Mouse (Mus musculus): ENCODE measurements around the gene Erc2. TPM values are rescaled to one million over a fixed set of nuclear protein-coding genes. Genes with fewer than 3 reads are reported as not detected.

Erc2 gene
- total and polyA plus RNA-seq, 3 experiments: not detected

- Histone ChIP-seq H3K27ac (ENCODE audit: insufficient read depth, low read depth) (no peak overlapping the region), H3K9me3 (replicated peaks; ENCODE audit: low read length) (no peaks in the 10 kb centered on the region), H3K4me2 (ENCODE audit: insufficient read depth, low read depth, poor library complexity, severe bottlenecking) (no peak overlapping the region), H3K4me3 (replicated peaks in 1 of 3; ENCODE audit: low read depth in 2 of 3, low read length in 2 of 3, poor library complexity in 1 of 3) (no peak overlapping the region), H3K27me3 (replicated peaks) (no peaks in the 10 kb centered on the region), H3K9ac (ENCODE audit: insufficient read depth, low read depth) (no peak overlapping the region), H3K4me1 (ENCODE audit: control insufficient read depth in 1 of 2, insufficient read depth in 2 of 2) (no peaks in the 10 kb centered on the region), H3K36me3 (replicated peaks in 1 of 2; ENCODE audit: control insufficient read depth in 1 of 2, insufficient read depth in 1 of 2, low read length in 1 of 2) (no peaks in the 10 kb centered on the region), H3K79me2 (replicated peaks; ENCODE audit: control insufficient read depth, extremely low read depth, insufficient read depth, poor library complexity, severe bottlenecking) (no peaks in the 10 kb centered on the region)
- in situ Hi-C loops (cut with MboI; ENCODE audit: low pct_ligation_motif_present, low pct_unique_long_range_greater_than_20kb, low sequenced_read_pairs) (loop anchor here (25.0 kb wide), 2 partner anchors 1268 to 1618 kb away; no protein-coding TSS in a partner anchor), dilution Hi-C loops (cut with MboI; ENCODE audit: extremely low pct_ligation_motif_present, extremely low pct_unique_long_range_greater_than_20kb, low sequenced_read_pairs) (no loop called here)
- TF ChIP-seq PAX5 (IDR thresholded peaks at IDR 0.05; ENCODE audit: low read length): no peak
- no peak for TF ChIP-seq RCOR1 (conservative IDR thresholded peaks at IDR 0.05; ENCODE audit: low read depth, low read length)
- TF ChIP-seq UBTF (IDR thresholded peaks at IDR 0.05; ENCODE audit: low read depth, low read length): no peak
- no peak for TF ChIP-seq TCF12 (IDR thresholded peaks at IDR 0.05; ENCODE audit: low read depth, low read length)
- no peak for TF ChIP-seq E2F4 (IDR thresholded peaks at IDR 0.05; ENCODE audit: insufficient replicate concordance, low read depth, low read length)
- TF ChIP-seq HCFC1 (IDR thresholded peaks at IDR 0.05; ENCODE audit: low read depth, low read length): no peak
- no peak for TF ChIP-seq NRF1 (IDR thresholded peaks at IDR 0.05; ENCODE audit: low read depth, low read length)
- no peak for TF ChIP-seq MAZ (IDR thresholded peaks at IDR 0.05; ENCODE audit: low read depth, low read length)
- TF ChIP-seq SMC3 (IDR thresholded peaks at IDR 0.05; ENCODE audit: low read depth, low read length): no peak
- TF ChIP-seq GABPA (IDR thresholded peaks at IDR 0.05; ENCODE audit: insufficient replicate concordance, low read depth, low read length): no peak
- no peak for TF ChIP-seq USF2 (conservative IDR thresholded peaks at IDR 0.05; ENCODE audit: low read depth, low read length)
- TF ChIP-seq MAFK (IDR thresholded peaks at IDR 0.05; ENCODE audit: insufficient replicate concordance, low read length): no peak
- no peak for TF ChIP-seq KAT2A (IDR thresholded peaks at IDR 0.05; ENCODE audit: insufficient replicate concordance, low read length)
- TF ChIP-seq ZKSCAN1 (IDR thresholded peaks at IDR 0.05; ENCODE audit: borderline replicate concordance, low read depth, low read length): no peak
- no peak for DNase-seq (ENCODE audit: extremely low read depth)
Observed at GRCm38 (mm10) chr14:27818986-27819385, 196.8 kb downstream of the Erc2 start.

- Histone ChIP-seq H3K27ac (ENCODE audit: insufficient read depth, low read depth) (no peak overlapping the region), H3K4me3 (replicated peaks in 1 of 3; ENCODE audit: low read depth in 2 of 3, low read length in 2 of 3, poor library complexity in 1 of 3) (no peak overlapping the region), H3K4me2 (ENCODE audit: insufficient read depth, low read depth, poor library complexity, severe bottlenecking) (no peak overlapping the region), H3K9me3 (replicated peaks; ENCODE audit: low read length) (no peaks in the 10 kb centered on the region), H3K9ac (ENCODE audit: insufficient read depth, low read depth) (no peak overlapping the region), H3K79me2 (replicated peaks; ENCODE audit: control insufficient read depth, extremely low read depth, insufficient read depth, poor library complexity, severe bottlenecking) (no peaks in the 10 kb centered on the region), H3K4me1 (ENCODE audit: control insufficient read depth in 1 of 2, insufficient read depth in 2 of 2) (no peaks in the 10 kb centered on the region), H3K36me3 (replicated peaks in 1 of 2; ENCODE audit: control insufficient read depth in 1 of 2, insufficient read depth in 1 of 2, low read length in 1 of 2) (no peaks in the 10 kb centered on the region), H3K27me3 (replicated peaks) (no peaks in the 10 kb centered on the region)
- DNase-seq (ENCODE audit: extremely low read depth): no peak
- in situ Hi-C loops (cut with MboI; ENCODE audit: low pct_ligation_motif_present, low pct_unique_long_range_greater_than_20kb, low sequenced_read_pairs): loop anchor here (25.0 kb wide), 2 partner anchors 1266 to 1616 kb away; no protein-coding TSS in a partner anchor
- no peak for TF ChIP-seq CHD1 (IDR thresholded peaks at IDR 0.05; ENCODE audit: low read depth, low read length)
- no peak for TF ChIP-seq TBP (conservative IDR thresholded peaks at IDR 0.05; ENCODE audit: low read depth, low read length)
- TF ChIP-seq POLR2AphosphoS2 (IDR thresholded peaks at IDR 0.05; ENCODE audit: low read depth, low read length): no peak
- no peak for TF ChIP-seq RAD21 (IDR thresholded peaks at IDR 0.05; ENCODE audit: low read depth, low read length)
- dilution Hi-C loops (cut with MboI; ENCODE audit: extremely low pct_ligation_motif_present, extremely low pct_unique_long_range_greater_than_20kb, low sequenced_read_pairs): no loop called here
Observed at GRCm38 (mm10) chr14:27821801-27822200, 199.6 kb downstream of the Erc2 start.

Measured in CH12.LX (cell line).